Mouse (Mus musculus) embryonic fibroblast, embryonic 13.5 days (primary cell): Measurements from ENCODE around the gene Zfp454. TPM values are rescaled to one million over a fixed set of nuclear protein-coding genes. Genes with fewer than 3 reads are reported as not detected.
A peak's percentile ranks its signal among the peaks of the same experiment; 100 is the strongest.

Experiments used
- H3K27ac ChIP-seq: 2 replicates; pipeline ENCODE4 v1.5.1; 2012; ENCODE audit warnings: low read length, control low read depth, inconsistent platforms; ENCODE audit not compliant: insufficient read depth
- H3K4me1 ChIP-seq: 2 replicates; pipeline ENCODE4 v1.6.1; 2011; ENCODE audit warnings: low read length; ENCODE audit not compliant: control insufficient read depth, insufficient read depth
- H3K4me3 ChIP-seq: 2 replicates; pipeline ENCODE4 v1.5.1; 2011; ENCODE audit warnings: mild to moderate bottlenecking, control low read depth, low read length; ENCODE audit not compliant: insufficient read depth
- CTCF ChIP-seq: IDR thresholded peaks from 2 replicates; pipeline ENCODE4 v1.5.1; 2011; ENCODE audit warnings: mild to moderate bottlenecking, control low read depth, low read length, moderate library complexity, borderline replicate concordance; ENCODE audit not compliant: insufficient read depth
- POLR2A ChIP-seq: IDR thresholded peaks from 2 replicates; pipeline ENCODE4 v1.6.1; 2011; ENCODE audit warnings: low read depth, mild to moderate bottlenecking, control low read depth, low read length, moderate library complexity
- polyA plus RNA-seq: library from polyadenylated mRNA; stranded (reverse); fragments of >200 nt; gene quantifications from 2 replicates; pipeline ENCODE4 v1.2.4, GENCODE M21; 2011; ENCODE audit warnings: low read depth; ENCODE audit not compliant: missing spikeins, insufficient read length

The Zfp454 gene
- polyA plus RNA-seq, 1 experiment, result 1.9 TPM

DNA sequence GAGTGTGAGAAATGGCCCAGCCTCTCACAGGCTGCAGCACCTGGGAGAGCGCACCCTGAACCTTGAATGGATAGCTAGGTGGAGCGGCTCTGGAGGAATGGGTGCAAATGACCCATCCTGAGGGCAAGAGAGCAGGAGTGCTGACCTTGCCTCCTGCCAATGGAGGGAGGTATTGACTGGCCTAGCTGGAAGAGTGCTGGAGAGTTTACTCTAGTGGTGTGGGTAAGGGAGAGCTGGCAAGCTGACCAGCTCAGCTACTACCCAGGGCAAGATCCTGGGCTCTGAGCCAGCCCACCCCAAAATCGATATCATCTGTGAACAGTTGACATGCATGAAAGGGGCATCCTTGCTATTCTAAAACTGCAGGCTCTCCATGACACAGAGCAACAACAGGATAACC is 41.5 kb downstream of the Zfp454 start:
- H3K27ac ChIP-seq, result no peak overlapping the region
- no peak overlapping the region for H3K4me3 ChIP-seq
- no peak for TF ChIP-seq POLR2A
- H3K4me1 ChIP-seq, result no peaks in the 10 kb centered on the region

DNA sequence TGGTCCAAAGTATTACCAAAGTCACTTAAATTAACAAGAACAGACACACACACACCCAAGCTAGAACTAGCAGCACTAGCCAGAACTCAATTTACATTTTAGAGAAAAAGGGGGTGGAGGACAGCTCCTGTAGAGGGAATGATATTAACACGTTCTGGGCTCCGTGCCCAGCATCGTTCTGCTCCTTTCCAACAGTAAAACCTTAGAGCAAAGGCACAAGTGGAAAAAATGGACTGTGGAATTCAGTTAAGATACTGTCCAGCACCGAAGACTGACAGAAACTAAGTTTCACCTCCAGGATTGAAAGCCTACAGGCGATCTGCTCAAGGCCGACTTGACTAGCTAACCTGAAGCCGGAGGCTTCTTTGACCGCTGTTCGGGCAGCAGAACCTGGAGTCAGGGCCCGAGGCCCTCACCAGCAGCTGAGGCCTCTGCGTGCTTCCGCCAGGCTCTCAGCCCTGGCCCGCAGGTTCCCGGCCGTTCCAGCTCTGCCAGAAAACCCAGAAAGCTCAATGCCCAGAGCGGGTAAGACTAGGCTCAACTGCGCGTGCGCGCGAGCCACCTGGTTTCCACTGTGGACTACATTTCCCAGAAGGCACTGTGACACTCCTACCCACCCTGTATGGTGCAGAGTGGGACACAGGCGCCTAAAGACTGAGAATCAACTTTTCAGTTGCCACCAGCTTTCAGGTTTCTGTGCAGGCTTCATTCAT is 46.3 kb downstream of the Zfp454 start, which contains the start of gene Zfp879:
Zfp879 (minus strand) TSS at position 530 of the 713 bp plus-strand sequence.
- Histone ChIP-seq H3K4me3 (peak within 1 kb of the TSS; percentile 15), H3K4me1 (no peaks in the 10 kb centered on the region), H3K27ac (no peak within 1 kb of the TSS)
- TF ChIP-seq CTCF (no peak), POLR2A (peak; percentile 62)

DNA sequence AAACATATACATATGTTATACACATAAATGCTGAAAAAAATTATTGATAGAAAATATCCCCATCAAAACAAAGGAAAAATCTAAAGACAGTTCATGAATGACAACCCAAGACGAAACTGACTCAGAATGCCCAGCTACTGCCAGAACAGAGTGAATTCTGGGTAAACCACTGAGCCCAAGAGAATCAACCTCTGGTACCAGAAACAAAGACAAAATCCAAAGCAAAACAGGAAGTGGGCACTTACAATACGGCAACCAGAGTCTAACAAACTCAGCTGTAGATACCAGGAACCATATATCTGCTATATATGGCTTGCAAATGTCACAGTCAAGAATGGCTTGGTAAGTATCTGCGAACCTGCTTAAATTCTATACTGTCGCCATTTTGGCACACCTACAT is 51.7 kb downstream of the Zfp454 start:
- Histone ChIP-seq H3K4me3 (no peak overlapping the region), H3K4me1 (no peaks in the 10 kb centered on the region), H3K27ac (no peak overlapping the region)
- TF ChIP-seq CTCF, result no peak
- no peak for TF ChIP-seq POLR2A

DNA sequence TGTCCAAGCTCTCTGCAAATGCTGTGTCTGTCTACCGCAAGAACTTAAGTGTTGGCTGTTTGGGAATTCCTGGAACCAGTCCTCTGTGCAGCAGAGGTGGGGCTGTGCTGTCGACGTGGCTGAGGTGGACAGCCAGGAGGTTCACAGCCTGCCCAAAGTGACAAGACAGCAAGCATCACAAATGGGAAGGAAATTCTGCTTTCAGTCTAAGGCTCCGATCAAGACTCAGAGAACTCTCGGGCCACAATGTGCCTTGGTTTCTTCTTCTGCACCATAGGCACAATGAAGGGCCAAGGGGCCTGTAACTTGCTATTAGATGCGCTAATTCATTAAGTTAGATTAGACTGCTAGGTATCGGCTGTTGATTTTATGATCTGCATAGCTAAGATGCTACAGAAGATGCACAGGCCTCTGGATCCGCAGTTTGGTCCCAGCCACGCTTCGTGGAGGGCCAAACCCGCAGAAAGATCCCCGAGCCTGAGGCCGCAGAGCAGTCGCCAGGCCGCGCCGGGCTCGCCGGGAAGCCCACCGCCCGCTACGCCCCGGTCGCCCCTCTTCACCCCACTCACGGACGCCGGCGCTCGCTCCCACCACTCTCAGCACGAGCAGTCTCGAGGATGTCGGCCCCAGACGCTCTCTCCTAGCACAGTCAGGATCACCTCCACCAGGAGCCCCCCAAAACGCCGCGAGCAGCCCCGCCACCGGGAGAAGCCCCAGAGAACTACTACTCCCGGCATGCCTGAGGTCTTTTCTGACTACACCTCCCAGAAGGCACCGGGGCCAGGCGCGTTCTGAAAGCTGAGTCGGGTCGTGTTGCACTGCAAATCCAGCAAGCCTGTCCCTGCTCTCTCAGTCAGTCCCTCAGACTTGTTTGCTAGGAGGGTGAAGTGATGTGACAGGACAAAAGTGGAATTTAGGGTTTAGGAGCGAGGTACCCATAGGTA is 60.2 kb downstream of the Zfp454 start, which contains the start of gene Zfp354c:
Zfp354c (minus strand) TSS at position 715 of the 944 bp plus-strand sequence.
- Histone ChIP-seq H3K4me3 (peak within 1 kb of the TSS; percentile 78), H3K27ac (peak within 1 kb of the TSS; percentile 57), H3K4me1 (peaks cover 4% of the 10 kb centered on the region; the same call in 1 of the 2 replicates)
- no peak for TF ChIP-seq CTCF
- TF ChIP-seq POLR2A, result peak; percentile 92

DNA sequence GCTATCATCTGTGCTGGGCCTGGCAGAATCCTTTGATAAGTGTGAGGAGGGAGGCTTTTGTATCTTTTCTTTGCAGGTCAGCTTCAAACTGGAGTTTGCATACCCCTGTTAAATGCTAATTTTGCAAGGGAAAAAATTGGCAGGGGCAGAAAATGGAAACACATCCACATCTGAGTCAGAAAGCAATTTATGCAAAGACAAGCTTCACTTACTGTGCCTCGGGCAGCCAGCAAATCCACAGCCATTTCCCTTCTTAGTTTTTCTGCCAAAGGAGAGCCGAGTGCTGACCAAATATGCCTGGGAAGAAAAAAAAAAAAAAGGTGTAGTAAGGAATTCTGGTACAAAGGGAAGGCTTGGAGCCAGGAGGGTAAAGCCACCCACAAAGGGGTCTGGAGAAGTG is 61.2 kb downstream of the Zfp454 start:
- no peak for TF ChIP-seq POLR2A
- H3K27ac ChIP-seq, result peak overlapping the region; percentile 57
- H3K4me3 ChIP-seq, result peak overlapping the region; percentile 78
- H3K4me1 ChIP-seq, result peaks cover 4% of the 10 kb centered on the region; the same call in 1 of the 2 replicates

Other genes with a start within 250 kb of the Zfp454 start
- 18.2 and 34.8 TPM in 2 replicates for gene Zfp354c, start 59.9 kb downstream of the Zfp454 start, polyA plus RNA-seq
- 0.28 TPM in 1 of 2 replicates, not detected in the other for gene Zfp879, start 46.1 kb downstream of the Zfp454 start, polyA plus RNA-seq
- not detected in 2 replicates for gene Grm6, start 37.0 kb downstream of the Zfp454 start, polyA plus RNA-seq
- gene Zfp2, start 28.5 kb upstream of the Zfp454 start, polyA plus RNA-seq, result 4.2 and 4.9 TPM in 2 replicates
- 1.6 and 2.2 TPM in 2 replicates for gene Zfp354b, start 44.0 kb upstream of the Zfp454 start, polyA plus RNA-seq
- not detected in 2 replicates for gene 4933414I15Rik, start 56.1 kb upstream of the Zfp454 start, polyA plus RNA-seq
- gene Prop1, start 66.1 kb upstream of the Zfp454 start, polyA plus RNA-seq, result not detected in 2 replicates
- gene Olfr1378, start 78.9 kb upstream of the Zfp454 start, polyA plus RNA-seq, result not detected in 2 replicates
- gene Olfr1377, start 94.3 kb upstream of the Zfp454 start, polyA plus RNA-seq, result not detected in 2 replicates
- not detected in 2 replicates for gene Olfr51, start 115.9 kb upstream of the Zfp454 start, polyA plus RNA-seq
- gene Olfr54, start 126.6 kb upstream of the Zfp454 start, polyA plus RNA-seq, result not detected in 2 replicates
- not detected in 2 replicates for gene Olfr1375, start 160.5 kb upstream of the Zfp454 start, polyA plus RNA-seq
- gene Zfp354a, start 171.6 kb upstream of the Zfp454 start, polyA plus RNA-seq, result 5.0 and 6.4 TPM in 2 replicates